8 mouse cellular contexts compared by ENCODE assay signal in genomic region chr13:100785806-100786413, GRCm38 (mm10). TPM values are rescaled to one million over a fixed set of nuclear protein-coding genes. Genes with fewer than 3 reads are reported as not detected.
DNase-seq lines count a peak whose midpoint lies in the region; ATAC-seq and TF ChIP-seq lines count a peak whose summit lies in the region.

No protein-coding gene starts in this region.

- H3K36me3 ChIP-seq in lung, embryonic 16.5 days (ENCODE audit: control insufficient read depth, insufficient read depth, low read length): peaks cover 17% of the 10 kb centered on the region
- H3K36me3 ChIP-seq in stomach, embryonic 16.5 days (ENCODE audit: control insufficient read depth, insufficient read depth, low read length): peaks cover 7% of the 10 kb centered on the region; the same call in 1 of the 2 replicates

- TF ChIP-seq CTCF in brain, embryonic 14.5 days (IDR thresholded peaks at IDR 0.05; ENCODE audit: borderline replicate concordance, extremely low read depth, insufficient read depth, insufficient read length): no peak

- H3K9me3 ChIP-seq in lung, embryonic 16.5 days (ENCODE audit: control insufficient read depth, low read length): no peaks in the 10 kb centered on the region
- no peaks in the 10 kb centered on the region for H3K9me3 ChIP-seq in stomach, embryonic 16.5 days (replicated peaks; ENCODE audit: control insufficient read depth, low read length)

- peak overlapping the region; percentile 87 for H3K9ac ChIP-seq in lung, embryonic 16.5 days (ENCODE audit: low read length)
- peak overlapping the region; percentile 85 for H3K9ac ChIP-seq in stomach, embryonic 16.5 days (ENCODE audit: low read length)

- H3K27ac ChIP-seq in lung, embryonic 16.5 days (ENCODE audit: low read length): peak overlapping the region; percentile 59; the same call in 1 of the 2 replicates
- peak overlapping the region; percentile 76 for H3K27ac ChIP-seq in stomach, embryonic 16.5 days (ENCODE audit: low read length)

- WGBS in lung, embryonic 16.5 days: under 1% methylated on average over 30 of the region's 30 CpGs
- WGBS in stomach, embryonic 16.5 days: under 1% methylated on average over 30 of the region's 30 CpGs

- no peak for TF ChIP-seq POLR2A in brain, embryonic 14.5 days (IDR thresholded peaks at IDR 0.05; ENCODE audit: borderline replicate concordance, extremely low read depth, insufficient read depth, insufficient read length, poor library complexity, severe bottlenecking)

- DNase-seq in lung, postnatal 14 days: no peak
- DNase-seq in brain, embryonic 14.5 days (ENCODE audit: low read depth): peak; percentile 37
- DNase-seq in right cerebral cortex, postnatal 25 days: no peak
- no peak for DNase-seq in right cerebral cortex, adult 18-20 months

- peak overlapping the region; percentile 68 for H3K4me2 ChIP-seq in lung, embryonic 16.5 days (ENCODE audit: low read depth, low read length)
- peak overlapping the region; percentile 75 for H3K4me2 ChIP-seq in stomach, embryonic 16.5 days (ENCODE audit: low read depth, low read length)

- ATAC-seq in lung, embryonic 16.5 days (ENCODE audit: low read depth): peak; percentile 19
- peak; percentile 23 to 47; a peak in 2 of 4 replicates for ATAC-seq in hematopoietic stem cell, adult 5-6 weeks (replicated peaks in 1 of 2; ENCODE audit: insufficient read depth in 1 of 2, low FRiP score in 2 of 2, low TSS enrichment in 1 of 2, low read depth in 1 of 2, poor library complexity in 2 of 2, severe bottlenecking in 2 of 2)
- peak; percentile 41 for ATAC-seq in megakaryocyte, adult 5-6 weeks (ENCODE audit: poor library complexity, severe bottlenecking)
- ATAC-seq in stomach, embryonic 16.5 days (ENCODE audit: insufficient read depth, low FRiP score): peak; percentile 3; the same call in 1 of the 2 replicates

- H3K27me3 ChIP-seq in lung, embryonic 16.5 days (ENCODE audit: control insufficient read depth, insufficient read depth, low read depth, low read length): no peaks in the 10 kb centered on the region
- H3K27me3 ChIP-seq in stomach, embryonic 16.5 days (ENCODE audit: control insufficient read depth, insufficient read depth, low read length): no peaks in the 10 kb centered on the region

- H3K4me1 ChIP-seq in lung, embryonic 16.5 days (replicated peaks; ENCODE audit: control insufficient read depth, insufficient read depth, low read length): peaks cover 19% of the 10 kb centered on the region
- peaks cover 15% of the 10 kb centered on the region for H3K4me1 ChIP-seq in stomach, embryonic 16.5 days (ENCODE audit: control insufficient read depth, insufficient read depth, low read length)

- H3K4me3 ChIP-seq in lung, embryonic 16.5 days (ENCODE audit: low read length): peak overlapping the region; percentile 76
- H3K4me3 ChIP-seq in stomach, embryonic 16.5 days (replicated peaks; ENCODE audit: low read length): peak overlapping the region; percentile 90

RNA-seq across cellular contexts. Expression of gene Ccnb1, which starts 0.5 kb away (rescaled TPM):
- polyA plus RNA-seq in lung, embryonic 16.5 days (2015; fragmentation: Nextera tagmentation; extraction: Ambion mirVana): 271 and 277 TPM in 2 replicates
- polyA plus RNA-seq in brain, embryonic 14.5 days (2012; rRNA removed): 48.4 and 102 TPM in 2 replicates
- total RNA-seq in hematopoietic stem cell, adult 5-6 weeks (2017): 91.3 and 108 TPM in 2 replicates
- total RNA-seq in megakaryocyte, adult 5-6 weeks (2015): 133 and 142 TPM in 2 replicates
- total RNA-seq in megakaryocyte, adult 5-6 weeks (2017): 188 and 197 TPM in 2 replicates
- polyA plus RNA-seq in stomach, embryonic 16.5 days (2015; fragmentation: Nextera tagmentation; extraction: Ambion mirVana): 173 and 187 TPM in 2 replicates

RNA-seq across cellular contexts. Expression of gene Cenph, which starts 10.2 kb away (rescaled TPM):
- 31.1 and 35.1 TPM in 2 replicates for polyA plus RNA-seq in lung, embryonic 16.5 days (2015; fragmentation: Nextera tagmentation; extraction: Ambion mirVana)
- polyA plus RNA-seq in brain, embryonic 14.5 days (2012; rRNA removed): 8.3 and 12.5 TPM in 2 replicates
- total RNA-seq in hematopoietic stem cell, adult 5-6 weeks (2017): 39.1 and 45.4 TPM in 2 replicates
- total RNA-seq in megakaryocyte, adult 5-6 weeks (2015): 36.9 and 44.5 TPM in 2 replicates
- 31.4 and 39.6 TPM in 2 replicates for total RNA-seq in megakaryocyte, adult 5-6 weeks (2017)
- 24.9 and 25.7 TPM in 2 replicates for polyA plus RNA-seq in stomach, embryonic 16.5 days (2015; fragmentation: Nextera tagmentation; extraction: Ambion mirVana)

RNA-seq across cellular contexts. Expression of gene Mrps36, which starts 41.5 kb away (rescaled TPM):
- polyA plus RNA-seq in lung, embryonic 16.5 days (2015; fragmentation: Nextera tagmentation; extraction: Ambion mirVana): 152 and 163 TPM in 2 replicates
- 57.5 and 64.0 TPM in 2 replicates for polyA plus RNA-seq in brain, embryonic 14.5 days (2012; rRNA removed)
- total RNA-seq in hematopoietic stem cell, adult 5-6 weeks (2017): 49.6 and 56.6 TPM in 2 replicates
- total RNA-seq in megakaryocyte, adult 5-6 weeks (2015): 53.2 and 56.6 TPM in 2 replicates
- 47.2 and 52.2 TPM in 2 replicates for total RNA-seq in megakaryocyte, adult 5-6 weeks (2017)
- polyA plus RNA-seq in stomach, embryonic 16.5 days (2015; fragmentation: Nextera tagmentation; extraction: Ambion mirVana): 147 and 163 TPM in 2 replicates

RNA-seq across cellular contexts. Expression of gene Slc30a5, which starts 47.3 kb away (rescaled TPM):
- 46.2 and 48.4 TPM in 2 replicates for polyA plus RNA-seq in lung, embryonic 16.5 days (2015; fragmentation: Nextera tagmentation; extraction: Ambion mirVana)
- polyA plus RNA-seq in brain, embryonic 14.5 days (2012; rRNA removed): 36.7 and 39.1 TPM in 2 replicates
- 83.7 and 107 TPM in 2 replicates for total RNA-seq in hematopoietic stem cell, adult 5-6 weeks (2017)
- total RNA-seq in megakaryocyte, adult 5-6 weeks (2015): 73.0 and 85.6 TPM in 2 replicates
- 75.7 and 78.5 TPM in 2 replicates for total RNA-seq in megakaryocyte, adult 5-6 weeks (2017)
- polyA plus RNA-seq in stomach, embryonic 16.5 days (2015; fragmentation: Nextera tagmentation; extraction: Ambion mirVana): 47.3 and 53.7 TPM in 2 replicates

RNA-seq across cellular contexts. Expression of gene Cdk7, which starts 55.2 kb away (rescaled TPM):
- polyA plus RNA-seq in lung, embryonic 16.5 days (2015; fragmentation: Nextera tagmentation; extraction: Ambion mirVana): 89.2 and 90.7 TPM in 2 replicates
- polyA plus RNA-seq in brain, embryonic 14.5 days (2012; rRNA removed): 24.3 and 32.1 TPM in 2 replicates
- total RNA-seq in hematopoietic stem cell, adult 5-6 weeks (2017): 33.2 and 43.1 TPM in 2 replicates
- total RNA-seq in megakaryocyte, adult 5-6 weeks (2015): 26.1 and 27.2 TPM in 2 replicates
- total RNA-seq in megakaryocyte, adult 5-6 weeks (2017): 22.2 and 22.6 TPM in 2 replicates
- 69.4 and 78.0 TPM in 2 replicates for polyA plus RNA-seq in stomach, embryonic 16.5 days (2015; fragmentation: Nextera tagmentation; extraction: Ambion mirVana)
